Mouse (Mus musculus) heart, adult 2 months (tissue): ENCODE data around the gene Trpv4.

Source experiments
- CTCF ChIP-seq: fragments of 200-600 bp; IDR thresholded peaks from 2 replicates; pipeline ENCODE4 v1.8.1; 2022; ENCODE audit warnings: antibody characterized with exemption, mild to moderate bottlenecking, moderate library complexity
- POLR2A ChIP-seq: fragments of 200-500 bp; IDR thresholded peaks from 2 replicates; pipeline ENCODE4 v1.6.1; 2011; ENCODE audit warnings: mild to moderate bottlenecking, low read depth, low read length, control low read depth; ENCODE audit not compliant: insufficient read depth

- TF ChIP-seq CTCF (no peak), POLR2A (no peak)
Measured at GRCm38 (mm10) chr5:114616336-114617061, 41.7 kb downstream of the Trpv4 start.
